Mouse (Mus musculus) forebrain, embryonic 16.5 days (tissue): ENCODE measurements around the gene Tnks2. TPM values are rescaled to one million over a fixed set of nuclear protein-coding genes. Genes with fewer than 3 reads are reported as not detected.

Experiments
- ATAC-seq: fragments of 200-750 bp; cut with Nextera tagmentation; 2 replicates; pipeline ENCODE4 v1.8.0; 2017; ENCODE audit warnings: mild to moderate bottlenecking, moderate library complexity
- H3K27ac ChIP-seq: fragments of 300-500 bp; sonication (generic); 2 replicates; pipeline ENCODE4 v1.5.1; 2014; ENCODE audit warnings: low read length, control low read depth
- H3K27me3 ChIP-seq: fragments of 300-500 bp; sonication (generic); replicated peaks from 2 replicates; pipeline ENCODE4 v1.6.1; 2014; ENCODE audit warnings: low read length; ENCODE audit not compliant: control insufficient read depth, insufficient read depth
- H3K36me3 ChIP-seq: fragments of 300-500 bp; sonication (generic); 2 replicates; pipeline ENCODE4 v1.6.1; 2014; ENCODE audit not compliant: control insufficient read depth, insufficient read depth
- H3K4me1 ChIP-seq: fragments of 300-500 bp; sonication (generic); replicated peaks from 2 replicates; pipeline ENCODE4 v1.6.1; 2014; ENCODE audit warnings: low read length; ENCODE audit not compliant: control insufficient read depth, insufficient read depth
- H3K4me2 ChIP-seq: fragments of 300-500 bp; sonication (generic); 2 replicates; pipeline ENCODE4 v1.6.1; 2014; ENCODE audit warnings: mild to moderate bottlenecking, low read length, control low read depth
- H3K4me3 ChIP-seq: fragments of 300-500 bp; sonication (generic); replicated peaks from 2 replicates; pipeline ENCODE4 v1.5.1; 2014; ENCODE audit warnings: mild to moderate bottlenecking, low read length, control low read depth
- H3K9ac ChIP-seq: fragments of 300-500 bp; sonication (generic); replicated peaks from 2 replicates; pipeline ENCODE4 v1.6.1; 2014; ENCODE audit warnings: low read depth, low read length, control low read depth
- H3K9me3 ChIP-seq: fragments of 300-500 bp; sonication (generic); 2 replicates; pipeline ENCODE4 v1.6.1; 2016; ENCODE audit warnings: low read length; ENCODE audit not compliant: control insufficient read depth
- WGBS: fragments of 180-500 bp; shearing (Covaris S2); extraction: QIAGEN DNeasy Blood & Tissue Kit; methylation state at CpG from one replicate; pipeline ENCODE4 v1.1.7; 2014; 5-methylcytosine and 5-hydroxymethylcytosine counted together
- polyA plus RNA-seq: library from polyadenylated mRNA; unstranded; fragments of >200 nt; fragmentation: Nextera tagmentation; extraction: Ambion mirVana; gene quantifications from 2 replicates; pipeline ENCODE4 v1.2.1, GENCODE M21; 2015

Gene Tnks2
- 43.4 and 45.8 TPM in 2 replicates for polyA plus RNA-seq

GRCm38 (mm10) chr19:36833788-36834531 is at the start of gene Tnks2:
TSS of gene Tnks2 (plus strand) at chr19:36834232.
- H3K36me3 ChIP-seq: no peaks in the 10 kb centered on the region
- H3K27me3 ChIP-seq: no peaks in the 10 kb centered on the region
- no peaks in the 10 kb centered on the region for H3K9me3 ChIP-seq
- ATAC-seq: peak; percentile 95
- H3K27ac ChIP-seq: peak within 1 kb of the TSS; percentile 93
- H3K4me3 ChIP-seq: peak within 1 kb of the TSS; percentile 96
- peak within 1 kb of the TSS; percentile 96 for H3K9ac ChIP-seq
- peaks cover 20% of the 10 kb centered on the region for H3K4me1 ChIP-seq
- 0% methylated on average over 61 of the region's 73 CpGs for WGBS
- peak within 1 kb of the TSS; percentile 98 for H3K4me2 ChIP-seq

DNA sequence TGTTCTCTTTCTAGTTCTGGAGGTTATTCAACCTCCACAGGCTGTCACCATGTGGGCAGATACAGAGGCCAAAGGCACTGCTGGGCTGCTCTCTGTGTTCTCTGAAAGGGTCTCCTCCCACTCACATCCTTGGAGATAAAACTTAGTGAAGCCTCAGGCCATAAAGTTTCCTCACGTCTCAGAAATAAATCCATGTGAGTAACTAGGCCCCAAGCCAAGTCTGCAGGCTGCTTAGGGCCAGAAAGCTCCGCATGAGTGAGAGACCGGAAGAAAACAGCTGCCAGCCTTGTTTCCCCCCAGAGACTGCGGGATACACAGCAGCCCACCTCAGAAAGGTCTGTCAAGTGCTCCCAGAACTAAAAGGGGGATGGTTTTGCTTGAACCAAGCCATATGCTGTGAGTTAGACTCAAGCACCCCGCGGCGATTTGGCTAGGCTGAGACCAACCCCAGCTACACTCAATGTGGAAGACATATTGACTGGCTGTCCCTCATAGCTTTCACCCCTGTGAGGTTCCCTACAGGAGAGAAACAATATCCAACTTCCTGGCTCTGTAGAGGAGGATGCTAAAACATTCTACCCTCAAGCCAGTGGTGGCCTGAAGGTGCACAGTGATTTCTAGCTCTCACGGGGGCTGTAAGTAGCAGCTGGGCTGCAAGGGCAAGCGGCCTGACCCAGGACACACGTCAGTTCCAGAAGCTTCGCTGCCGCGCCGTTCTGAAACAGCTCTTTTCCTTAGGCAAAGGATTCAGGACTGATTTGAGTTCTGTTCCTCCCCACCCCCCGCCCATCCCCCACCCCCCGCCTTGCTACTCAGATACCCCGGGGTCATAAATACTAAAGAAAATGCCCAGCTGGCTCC is 43.9 kb upstream of the Tnks2 start:
- WGBS: 78% methylated on average over 17 of the region's 17 CpGs
- ATAC-seq: no peak

GRCm38 (mm10) chr19:36792589-36792988 is 41.4 kb upstream of the Tnks2 start:
- H3K4me3 ChIP-seq: no peak overlapping the region
- H3K27ac ChIP-seq: no peak overlapping the region
- 91% methylated on average over 8 of the region's 8 CpGs for WGBS
- no peak for ATAC-seq
- no peak overlapping the region for H3K4me2 ChIP-seq
- no peaks in the 10 kb centered on the region for H3K36me3 ChIP-seq
- no peaks in the 10 kb centered on the region for H3K27me3 ChIP-seq
- H3K9ac ChIP-seq: no peak overlapping the region
- H3K9me3 ChIP-seq: no peaks in the 10 kb centered on the region
- H3K4me1 ChIP-seq: 0 out of 2 replicates have a peak, but pooled peaks cover 2% of the 10 kb centered on the region

More for the DNA sequence above, 43.9 kb upstream of the Tnks2 start:
- Histone ChIP-seq H3K4me1 (0 out of 2 replicates have a peak, but pooled peaks cover 2% of the 10 kb centered on the region), H3K9me3 (no peaks in the 10 kb centered on the region), H3K27me3 (no peaks in the 10 kb centered on the region), H3K9ac (no peak overlapping the region), H3K27ac (no peak overlapping the region), H3K4me3 (no peak overlapping the region), H3K4me2 (no peak overlapping the region), H3K36me3 (no peaks in the 10 kb centered on the region)

GRCm38 (mm10) chr19:36793450-36793849 is 40.6 kb upstream of the Tnks2 start:
- no peak overlapping the region for H3K4me3 ChIP-seq
- 46% methylated on average over 1 of the region's 1 CpGs for WGBS
- no peak for ATAC-seq

DNA sequence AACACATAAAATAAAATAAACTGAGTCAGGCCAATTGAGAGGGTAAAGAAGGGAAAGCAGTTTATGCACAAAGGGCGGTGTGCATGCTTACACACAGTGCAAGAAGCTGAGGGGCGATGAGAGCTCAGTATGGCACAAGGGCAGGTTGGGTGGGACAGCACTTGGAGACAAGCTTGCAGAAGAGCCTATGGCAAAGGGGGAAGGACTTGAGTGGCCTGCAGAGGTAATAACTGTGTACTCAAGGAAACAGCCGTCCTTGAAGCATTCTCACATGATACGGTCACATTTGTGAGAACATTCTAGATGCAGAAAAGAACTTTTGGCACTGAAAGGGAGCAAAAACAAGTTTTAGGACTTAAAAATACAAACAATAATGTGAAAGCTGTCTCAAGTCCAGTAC is 40.0 kb upstream of the Tnks2 start:
- Histone ChIP-seq H3K9me3 (no peaks in the 10 kb centered on the region), H3K36me3 (no peaks in the 10 kb centered on the region), H3K9ac (no peak overlapping the region), H3K4me2 (no peak overlapping the region), H3K4me3 (no peak overlapping the region), H3K27ac (no peak overlapping the region), H3K4me1 (0 out of 2 replicates have a peak, but pooled peaks cover 2% of the 10 kb centered on the region), H3K27me3 (no peaks in the 10 kb centered on the region)
- no peak for ATAC-seq
- WGBS: 95% methylated on average over 4 of the region's 4 CpGs

More at GRCm38 (mm10) chr19:36793450-36793849, 40.6 kb upstream of the Tnks2 start:
- Histone ChIP-seq H3K27me3 (no peaks in the 10 kb centered on the region), H3K4me1 (0 out of 2 replicates have a peak, but pooled peaks cover 2% of the 10 kb centered on the region), H3K27ac (no peak overlapping the region), H3K4me2 (no peak overlapping the region), H3K9me3 (no peaks in the 10 kb centered on the region), H3K9ac (no peak overlapping the region), H3K36me3 (no peaks in the 10 kb centered on the region)

DNA sequence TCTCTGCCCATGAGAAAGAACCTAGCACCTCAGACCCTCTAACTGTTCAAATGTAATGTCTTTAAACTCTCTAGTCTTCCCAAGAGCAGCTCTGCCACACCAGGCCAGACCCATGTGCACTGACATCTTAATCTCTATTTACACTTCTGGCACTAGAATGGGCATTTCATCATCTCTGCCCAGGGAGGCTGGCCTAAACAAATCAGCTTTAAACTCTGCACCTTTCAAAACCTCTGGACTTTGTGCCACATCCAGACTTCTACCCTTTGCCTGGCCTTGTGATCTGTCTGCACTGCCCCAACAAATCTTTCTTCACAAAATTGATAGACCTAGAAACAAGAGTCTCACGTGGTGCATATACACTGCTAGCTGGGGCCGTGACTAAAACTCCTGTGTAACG is 38.8 kb upstream of the Tnks2 start:
- Histone ChIP-seq H3K4me2 (no peak overlapping the region), H3K27ac (no peak overlapping the region), H3K27me3 (no peaks in the 10 kb centered on the region), H3K4me3 (no peak overlapping the region), H3K9ac (no peak overlapping the region), H3K9me3 (no peaks in the 10 kb centered on the region), H3K36me3 (no peaks in the 10 kb centered on the region), H3K4me1 (no peaks in the 10 kb centered on the region)
- ATAC-seq: no peak
- WGBS: 85% methylated on average over 3 of the region's 3 CpGs

DNA sequence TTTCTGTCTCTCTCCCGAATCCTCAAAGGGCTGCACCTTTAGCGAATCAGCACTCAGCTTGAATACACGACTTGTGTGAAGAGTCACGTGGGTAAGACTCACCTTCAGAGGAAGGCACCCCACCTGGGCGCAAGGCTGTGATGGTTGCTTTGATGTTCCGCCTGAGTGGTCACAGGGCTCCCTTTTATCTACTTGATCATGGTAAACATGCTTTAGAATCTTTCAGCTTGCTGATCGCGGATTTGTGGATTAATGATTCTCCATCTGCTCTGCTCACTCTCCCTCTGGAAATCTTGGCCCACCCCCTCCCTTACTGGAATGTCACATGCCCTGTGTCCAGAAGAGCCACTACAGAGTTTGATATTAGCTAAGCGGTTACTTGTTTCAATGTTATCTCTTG is 37.1 kb upstream of the Tnks2 start:
- Histone ChIP-seq H3K4me2 (no peak overlapping the region), H3K9ac (no peak overlapping the region), H3K27me3 (no peaks in the 10 kb centered on the region), H3K36me3 (no peaks in the 10 kb centered on the region), H3K4me3 (no peak overlapping the region), H3K27ac (no peak overlapping the region), H3K9me3 (no peaks in the 10 kb centered on the region), H3K4me1 (no peaks in the 10 kb centered on the region)
- ATAC-seq: no peak
- 75% methylated on average over 9 of the region's 9 CpGs for WGBS

DNA sequence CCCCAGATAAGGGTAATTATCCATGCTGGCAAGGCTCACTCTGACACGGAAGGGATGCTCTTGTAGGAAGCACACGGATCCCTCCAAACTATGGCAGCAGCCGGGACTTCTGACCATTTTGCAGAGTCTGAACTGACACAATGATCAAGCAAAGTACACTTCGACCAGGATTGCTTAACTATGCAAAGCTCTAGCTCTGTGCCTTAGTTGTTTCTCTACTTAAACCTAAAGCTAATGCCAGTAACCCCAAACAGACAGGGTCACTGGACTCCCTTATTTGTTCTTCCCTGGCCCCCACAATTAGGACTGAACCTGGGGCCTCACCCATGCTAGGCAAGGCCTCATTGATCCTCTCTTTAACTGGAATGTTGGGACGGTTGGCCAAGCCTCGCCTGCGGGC is 33.7 kb upstream of the Tnks2 start:
- 92% methylated on average over 7 of the region's 7 CpGs for WGBS
- Histone ChIP-seq H3K27ac (no peak overlapping the region), H3K4me3 (no peak overlapping the region), H3K4me1 (no peaks in the 10 kb centered on the region), H3K9ac (no peak overlapping the region), H3K4me2 (no peak overlapping the region), H3K27me3 (no peaks in the 10 kb centered on the region), H3K36me3 (no peaks in the 10 kb centered on the region), H3K9me3 (0 out of 2 replicates have a peak, but pooled peaks cover 2% of the 10 kb centered on the region)
- no peak for ATAC-seq
